Mouse (Mus musculus) lung, adult 2 months (tissue): ENCODE data around the gene Ap4m1.

Experiments used
- CTCF ChIP-seq: fragments of 200-500 bp; IDR thresholded peaks from 2 replicates; pipeline ENCODE4 v1.5.1; 2011; ENCODE audit warnings: mild to moderate bottlenecking, low read length, control low read depth; ENCODE audit not compliant: insufficient read depth
- POLR2A ChIP-seq: fragments of 200-500 bp; IDR thresholded peaks from 2 replicates; pipeline ENCODE4 v1.6.1; 2011; ENCODE audit warnings: low read depth, mild to moderate bottlenecking, control low read depth, low read length, borderline replicate concordance; ENCODE audit errors: extremely low read depth

DNA sequence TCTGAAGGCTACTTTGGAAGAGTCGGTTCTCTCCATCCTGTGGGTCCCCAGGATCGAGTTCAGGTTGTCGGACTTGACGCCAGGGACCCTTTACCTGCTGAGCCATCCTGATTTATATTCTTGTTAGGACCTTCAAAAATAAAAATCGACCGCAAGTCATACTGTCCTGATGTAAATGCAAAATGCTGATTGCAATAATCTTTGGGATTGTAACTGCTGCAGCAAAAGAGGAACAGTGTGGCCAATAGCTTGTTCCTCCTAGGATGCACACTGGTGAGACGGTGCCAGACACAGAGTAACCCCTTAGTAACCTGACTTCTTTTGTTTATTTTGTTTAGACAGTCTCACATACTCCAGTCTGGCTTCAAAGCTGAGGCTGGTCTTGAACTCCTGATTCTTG is 23.7 kb downstream of the Ap4m1 start:
- TF ChIP-seq CTCF (no peak), POLR2A (no peak)
